Mouse (Mus musculus) liver, adult 2 months (tissue): ENCODE measurements around the gene Tmprss11e.

Experiments
- CTCF ChIP-seq: fragments of 200-500 bp; IDR thresholded peaks from 2 replicates; pipeline ENCODE4 v1.5.1; 2011; ENCODE audit warnings: low read depth, low read length, control low read depth
- POLR2A ChIP-seq: fragments of 200-500 bp; IDR thresholded peaks from 2 replicates; pipeline ENCODE4 v1.6.1; 2011; ENCODE audit warnings: low read length, control low read depth; ENCODE audit not compliant: insufficient read depth; ENCODE audit errors: extremely low read depth

GRCm38 (mm10) chr5:86778471-86778870, 32.9 kb upstream of the Tmprss11e start:
- TF ChIP-seq CTCF (no peak), POLR2A (no peak)
